Mouse (Mus musculus): ENCODE measurements at regions not wholly inside any gene's neighbourhood (a gene's known extent, or its start where the extent isn't known, plus 50 kb on each side); places are given as distances from the start of the nearest gene placed in this dataset.

DNA sequence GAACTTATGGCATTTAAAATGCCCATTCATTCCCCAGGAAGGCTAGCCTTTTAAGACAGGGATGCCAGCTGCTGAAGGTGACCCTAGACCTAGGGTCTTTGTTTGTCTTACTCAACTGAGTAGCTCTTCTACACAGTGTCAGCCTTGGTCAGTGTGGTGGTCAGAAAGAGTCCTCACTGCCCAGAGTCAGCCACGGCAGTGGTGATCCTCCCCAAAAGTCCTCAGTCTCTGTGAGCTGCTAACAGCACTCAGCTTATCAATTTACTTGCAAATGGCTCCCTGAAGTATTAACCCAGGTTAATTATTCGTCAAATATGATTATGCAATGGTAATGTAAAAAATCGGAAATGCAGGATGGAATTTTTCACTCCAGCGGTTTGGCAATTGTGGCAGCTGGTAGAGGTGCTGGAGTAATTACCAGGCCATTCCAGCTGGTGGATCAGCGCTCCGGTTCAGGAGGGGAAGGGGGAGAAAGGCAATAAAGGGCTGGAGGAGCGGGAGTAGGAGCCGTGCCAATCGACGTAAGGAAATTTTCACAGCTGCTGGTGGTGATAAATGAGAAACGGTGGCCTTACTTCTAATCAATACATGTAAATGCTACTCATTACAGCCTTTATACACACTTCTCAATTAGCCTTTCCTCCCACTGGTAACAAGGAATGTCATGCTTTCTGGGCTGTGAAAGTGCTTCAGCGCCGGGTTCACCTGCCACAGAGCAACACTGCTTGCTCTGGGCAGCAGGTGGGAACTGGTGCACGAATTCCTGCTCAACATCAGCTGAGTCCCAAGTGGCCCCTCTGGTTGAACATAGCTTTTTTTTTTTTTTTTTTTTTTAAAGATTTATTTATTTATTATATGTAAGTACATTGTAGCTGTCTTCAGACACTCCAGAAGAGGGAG is 60.1 kb upstream of the Pou6f2 start:
- Histone ChIP-seq H3K4me3 (ENCODE audit: low read depth, low read length) (no peak overlapping the region), H3K27ac (ENCODE audit: low read length) (no peak overlapping the region), H3K4me2 (ENCODE audit: low read length) (0 out of 2 replicates have a peak overlapping the region, but pooled peaks have one; percentile 2), H3K36me3 (ENCODE audit: control insufficient read depth, insufficient read depth, low read length) (no peaks in the 10 kb centered on the region), H3K9me3 (replicated peaks; ENCODE audit: control insufficient read depth, low read length, poor library complexity, severe bottlenecking) (no peaks in the 10 kb centered on the region), H3K4me1 (ENCODE audit: control insufficient read depth, insufficient read depth, low read length) (no peaks in the 10 kb centered on the region; the same call in 1 of the 2 replicates), H3K9ac (ENCODE audit: low read depth, low read length) (no peak overlapping the region), H3K27me3 (ENCODE audit: control insufficient read depth, insufficient read depth, low read depth, low read length) (no peaks in the 10 kb centered on the region)
- peak; percentile 81 for ATAC-seq
- WGBS = 35% methylated on average over 14 of the region's 14 CpGs
